ENCODE assay signal across 7 mouse cellular contexts in genomic region chr9:96195885-96196622, GRCm38 (mm10). TPM values are rescaled to one million over a fixed set of nuclear protein-coding genes. Genes with fewer than 3 reads are reported as not detected.
DNase-seq lines count a peak whose midpoint lies in the region; ATAC-seq lines count a peak whose summit lies in the region.

Gene Tfdp2, plus strand, starts transcription at chr9:96196275.

- intact Hi-C loops in left cerebral cortex, postnatal 36 days (cut with DNase I), result no loop called here

- H3K9ac ChIP-seq in intestine, embryonic 16.5 days (ENCODE audit: low read depth, low read length), result peak within 1 kb of the TSS; percentile 88
- H3K9ac ChIP-seq in midbrain, embryonic 11.5 days (ENCODE audit: low read length), result peak within 1 kb of the TSS; percentile 77

- under 1% methylated on average over 69 of the region's 81 CpGs for WGBS in intestine, embryonic 16.5 days
- WGBS in midbrain, embryonic 11.5 days, result under 1% methylated on average over 73 of the region's 81 CpGs

- H3K36me3 ChIP-seq in intestine, embryonic 16.5 days (ENCODE audit: control insufficient read depth, insufficient read depth, low read length), result no peaks in the 10 kb centered on the region
- H3K36me3 ChIP-seq in midbrain, embryonic 11.5 days (ENCODE audit: control insufficient read depth, insufficient read depth, low read length), result no peaks in the 10 kb centered on the region

- no peaks in the 10 kb centered on the region for H3K9me3 ChIP-seq in intestine, embryonic 16.5 days (ENCODE audit: control insufficient read depth, low read length)
- H3K9me3 ChIP-seq in midbrain, embryonic 11.5 days (ENCODE audit: control insufficient read depth, low read length), result no peaks in the 10 kb centered on the region

- peak; percentile 99 for ATAC-seq in intestine, embryonic 16.5 days
- ATAC-seq in midbrain, embryonic 11.5 days (ENCODE audit: low FRiP score), result peak; percentile 99

- H3K27ac ChIP-seq in intestine, embryonic 16.5 days (ENCODE audit: low read length), result peak within 1 kb of the TSS; percentile 95
- H3K27ac ChIP-seq in midbrain, embryonic 11.5 days (ENCODE audit: low read depth, low read length), result peak within 1 kb of the TSS; percentile 48

- peak; percentile 94 for DNase-seq in adrenal gland, adult 2 months
- DNase-seq in embryo, embryonic 11.5 days (ENCODE audit: low read depth, low spot score), result peak; percentile 82
- DNase-seq in gastrocnemius, postnatal 4 days (ENCODE audit: low spot score in 2 of 2), result peak; percentile 78 to 92
- peak; percentile 86 to 91 for DNase-seq in left cerebral cortex, postnatal 36 days (ENCODE audit: low spot score in 2 of 2)
- peak; percentile 97 for DNase-seq in midbrain, embryonic 11.5 days (ENCODE audit: low spot score, missing footprints)
- DNase-seq in skeletal muscle tissue, adult 2 months (ENCODE audit: low read depth, low spot score), result peak; percentile 90

- peak within 1 kb of the TSS; percentile 72 for H3K4me2 ChIP-seq in intestine, embryonic 16.5 days (ENCODE audit: low read depth, low read length)
- peak within 1 kb of the TSS; percentile 98 for H3K4me2 ChIP-seq in midbrain, embryonic 11.5 days

- peaks cover 12% of the 10 kb centered on the region for H3K4me1 ChIP-seq in intestine, embryonic 16.5 days (ENCODE audit: control insufficient read depth, insufficient read depth, low read length)
- H3K4me1 ChIP-seq in midbrain, embryonic 11.5 days (ENCODE audit: control insufficient read depth, insufficient read depth, low read length), result peaks cover 11% of the 10 kb centered on the region; the same call in 1 of the 2 replicates

- no peaks in the 10 kb centered on the region for H3K27me3 ChIP-seq in intestine, embryonic 16.5 days (replicated peaks; ENCODE audit: control insufficient read depth, insufficient read depth, low read length)
- H3K27me3 ChIP-seq in midbrain, embryonic 11.5 days (ENCODE audit: control insufficient read depth, insufficient read depth, low read length), result no peaks in the 10 kb centered on the region

- peak within 1 kb of the TSS; percentile 89 for H3K4me3 ChIP-seq in intestine, embryonic 16.5 days (ENCODE audit: low read length)
- peak within 1 kb of the TSS; percentile 84 for H3K4me3 ChIP-seq in midbrain, embryonic 11.5 days (ENCODE audit: low read depth, low read length)

RNA-seq across cellular contexts. Expression of gene Tfdp2, which starts in this region (rescaled TPM):
- 10 to 100 TPM; 59.4 to 76.1 TPM for total RNA-seq in adrenal gland, adult 2 months (2021)
- 58.1 and 65.7 TPM in 2 replicates for polyA plus RNA-seq in adrenal gland, adult 2 months (2012; rRNA removed)
- 10 to 100 TPM; 51.5 to 70.1 TPM for total RNA-seq in gastrocnemius, postnatal 4 days (2021)
- polyA plus RNA-seq in intestine, embryonic 16.5 days (2015; fragmentation: Nextera tagmentation; extraction: Ambion mirVana), result 28.2 and 29.7 TPM in 2 replicates
- 10 to 100 TPM; 27.3 to 32.4 TPM for total RNA-seq in left cerebral cortex, postnatal 36 days (2021)
- polyA plus RNA-seq in midbrain, embryonic 11.5 days (2014; fragmentation: Nextera tagmentation; extraction: Ambion mirVana), result 128 and 140 TPM in 2 replicates

Comparison
In these comparisons a context has a peak if more than half of its experiments do, and no peak if none do; other contexts are left out.
1. Peak in every context shown above with its lines: DNase-seq, ATAC-seq, H3K4me3 ChIP-seq and H3K27ac ChIP-seq.